Mouse (Mus musculus): ENCODE measurements around the gene Fmc1. TPM values are rescaled to one million over a fixed set of nuclear protein-coding genes. Genes with fewer than 3 reads are reported as not detected.

Gene Fmc1
- 91.3 TPM for polyA plus RNA-seq (2014; fragmentation: Illumina TruSeq; extraction: RNeasy Lipid Tissue Mini Kit (QIAGEN cat#74804); ENCODE audit: insufficient read depth, low read depth, low replicate concordance)

GRCm38 (mm10) chr6:38533428-38534405, at the start of gene Fmc1:
Gene Fmc1 (plus strand): TSS chr6:38533502.

GRCm38 (mm10) chr6:38551062-38551988, 18.0 kb downstream of the Fmc1 start, which contains the start of gene Luc7l2:
Gene Luc7l2 (plus strand): TSS chr6:38551334.

Other genes starting within 250 kb of the Fmc1 start
- gene Zc3hav1l, start 234.2 kb upstream of the Fmc1 start, polyA plus RNA-seq (2014; fragmentation: Illumina TruSeq; extraction: RNeasy Lipid Tissue Mini Kit (QIAGEN cat#74804); ENCODE audit: insufficient read depth, low read depth, low replicate concordance): 0.75 TPM
- gene Zc3hav1, start 178.9 kb upstream of the Fmc1 start, polyA plus RNA-seq (2014; fragmentation: Illumina TruSeq; extraction: RNeasy Lipid Tissue Mini Kit (QIAGEN cat#74804); ENCODE audit: insufficient read depth, low read depth, low replicate concordance): 20.6 TPM
- gene Ttc26, start 152.0 kb upstream of the Fmc1 start, polyA plus RNA-seq (2014; fragmentation: Illumina TruSeq; extraction: RNeasy Lipid Tissue Mini Kit (QIAGEN cat#74804); ENCODE audit: insufficient read depth, low read depth, low replicate concordance): 2.4 TPM
- 3.5 TPM for gene Ubn2, start 99.6 kb upstream of the Fmc1 start, polyA plus RNA-seq (2014; fragmentation: Illumina TruSeq; extraction: RNeasy Lipid Tissue Mini Kit (QIAGEN cat#74804); ENCODE audit: insufficient read depth, low read depth, low replicate concordance)
- gene Luc7l2, start 17.8 kb downstream of the Fmc1 start, polyA plus RNA-seq (2014; fragmentation: Illumina TruSeq; extraction: RNeasy Lipid Tissue Mini Kit (QIAGEN cat#74804); ENCODE audit: insufficient read depth, low read depth, low replicate concordance): 48.3 TPM
- gene Klrg2, start 103.7 kb downstream of the Fmc1 start, polyA plus RNA-seq (2014; fragmentation: Illumina TruSeq; extraction: RNeasy Lipid Tissue Mini Kit (QIAGEN cat#74804); ENCODE audit: insufficient read depth, low read depth, low replicate concordance): 1.5 TPM
- gene Clec2l, start 129.6 kb downstream of the Fmc1 start, polyA plus RNA-seq (2014; fragmentation: Illumina TruSeq; extraction: RNeasy Lipid Tissue Mini Kit (QIAGEN cat#74804); ENCODE audit: insufficient read depth, low read depth, low replicate concordance): not detected

Data from lung, adult 10 weeks (tissue).